Mouse (Mus musculus) CH12.LX (cell line): ENCODE results near the gene Hs1bp3.

Source experiments
- CHD1 ChIP-seq: IDR thresholded peaks from 2 replicates; pipeline ENCODE4 v1.6.1; 2012; ENCODE audit warnings: low read depth, low read length, improper control_type of control experiment, inconsistent platforms
- CTCF ChIP-seq, 2 experiments: IDR thresholded peaks in 1 of 2; conservative IDR thresholded peaks in 1 of 2; 2 replicates each; pipeline ENCODE4 v1.5.1; 2011 to 2012; ENCODE audit warnings: low read depth in 2 of 2, low read length in 2 of 2, improper control_type of control experiment in 1 of 2, inconsistent platforms in 1 of 2, mild to moderate bottlenecking in 1 of 2, moderate library complexity in 1 of 2
- ELF1 ChIP-seq: IDR thresholded peaks from 2 replicates; pipeline ENCODE4 v1.6.1; 2014; ENCODE audit warnings: low read depth, mild to moderate bottlenecking, inconsistent platforms, low read length, improper control_type of control experiment
- EP300 ChIP-seq: IDR thresholded peaks from 2 replicates; pipeline ENCODE4 v1.6.1; 2011; ENCODE audit warnings: low read length, improper control_type of control experiment
- MAFK ChIP-seq: IDR thresholded peaks from 2 replicates; pipeline ENCODE4 v1.6.1; 2011; ENCODE audit warnings: low read length, improper control_type of control experiment; ENCODE audit not compliant: insufficient replicate concordance
- NELFE ChIP-seq: IDR thresholded peaks from 2 replicates; pipeline ENCODE4 v1.6.1; 2011; ENCODE audit warnings: low read depth, low read length, improper control_type of control experiment
- NRF1 ChIP-seq: IDR thresholded peaks from 2 replicates; pipeline ENCODE4 v1.6.1; 2014; ENCODE audit warnings: low read depth, mild to moderate bottlenecking, inconsistent platforms, low read length, improper control_type of control experiment, moderate library complexity
- PAX5 ChIP-seq: IDR thresholded peaks from 2 replicates; pipeline ENCODE4 v1.6.1; 2012; ENCODE audit warnings: low read length, inconsistent platforms, mixed read lengths
- POLR2A ChIP-seq: IDR thresholded peaks from 2 replicates; pipeline ENCODE4 v1.6.1; 2011; ENCODE audit warnings: low read depth, mild to moderate bottlenecking, improper control_type of control experiment, low read length
- POLR2AphosphoS2 ChIP-seq: IDR thresholded peaks from 2 replicates; pipeline ENCODE4 v1.6.1; 2011; ENCODE audit warnings: low read depth, low read length, improper control_type of control experiment
- RCOR1 ChIP-seq: conservative IDR thresholded peaks from 2 replicates; pipeline ENCODE4 v1.6.1; 2012; ENCODE audit warnings: low read depth, mild to moderate bottlenecking, inconsistent platforms, low read length, improper control_type of control experiment
- TCF12 ChIP-seq: IDR thresholded peaks from 2 replicates; pipeline ENCODE4 v1.6.1; 2014; ENCODE audit warnings: low read depth, mild to moderate bottlenecking, inconsistent platforms, low read length, improper control_type of control experiment
- USF1 ChIP-seq: IDR thresholded peaks from 2 replicates; pipeline ENCODE4 v1.6.1; 2014; ENCODE audit warnings: low read depth, mild to moderate bottlenecking, inconsistent platforms, low read length, improper control_type of control experiment

DNA sequence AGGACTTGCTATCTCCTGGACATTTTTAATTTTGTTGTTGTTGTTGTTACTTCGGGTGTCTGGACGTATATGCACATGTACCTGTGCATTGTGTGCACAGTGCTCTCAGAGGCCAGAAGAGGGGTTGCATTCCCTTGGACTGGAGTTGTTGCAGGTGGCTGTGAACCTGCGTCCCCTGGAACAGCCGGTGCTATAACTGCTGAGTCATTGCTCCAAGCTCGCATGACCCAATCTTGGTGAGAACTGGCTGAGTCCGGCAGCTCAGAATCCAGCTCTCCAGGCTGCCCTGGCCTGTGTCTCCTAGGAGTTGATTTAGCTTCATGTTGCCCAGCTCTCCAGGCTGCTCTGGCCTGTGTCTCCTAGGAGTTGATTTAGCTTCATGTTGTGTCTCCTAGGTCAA lies 27.8 kb downstream of the Hs1bp3 start:
- TF ChIP-seq EP300 (no peak), PAX5 (no peak), POLR2AphosphoS2 (no peak), POLR2A (no peak), MAFK (no peak), NELFE (no peak), CHD1 (no peak), TCF12 (no peak), NRF1 (no peak), CTCF (conservative IDR thresholded peaks at IDR 0.05 in 1 of 2, IDR thresholded peaks at IDR 0.05 in 1 of 2; ENCODE audit: low read depth in 2 of 2, low read length in 2 of 2) (no peak), RCOR1 (no peak), USF1 (no peak), ELF1 (no peak)
